Mouse (Mus musculus) hindbrain, embryonic 14.5 days (tissue): ENCODE results near the gene Fbxw21. TPM values are rescaled to one million over a fixed set of nuclear protein-coding genes. Genes with fewer than 3 reads are reported as not detected.

Experiments
- ATAC-seq: fragments of 200-750 bp; cut with Nextera tagmentation; 2 replicates; pipeline ENCODE4 v1.8.0; 2017; ENCODE audit warnings: moderate number of reproducible peaks, mild to moderate bottlenecking, moderate TSS enrichment, moderate library complexity; ENCODE audit not compliant: low FRiP score
- DNase-seq: peaks from one replicate; pipeline ENCODE4 v3.0.0-alpha.2; 2015; ENCODE audit warnings: low spot score
- H3K27ac ChIP-seq: fragments of 300-500 bp; sonication (generic); 2 replicates; pipeline ENCODE4 v1.5.1; 2014; ENCODE audit warnings: mild to moderate bottlenecking, moderate library complexity
- H3K27me3 ChIP-seq: fragments of 300-500 bp; sonication (generic); 2 replicates; pipeline ENCODE4 v1.6.1; 2014; ENCODE audit warnings: mild to moderate bottlenecking, low read length, mixed read lengths; ENCODE audit not compliant: control insufficient read depth, insufficient read depth
- H3K36me3 ChIP-seq: fragments of 300-500 bp; sonication (generic); replicated peaks from 2 replicates; pipeline ENCODE4 v1.6.1; 2014; ENCODE audit not compliant: control insufficient read depth, insufficient read depth
- H3K4me1 ChIP-seq: fragments of 300-500 bp; sonication (generic); replicated peaks from 2 replicates; pipeline ENCODE4 v1.6.1; 2014; ENCODE audit warnings: antibody characterized with exemption, low read length, mixed read lengths; ENCODE audit not compliant: control insufficient read depth, insufficient read depth
- H3K4me2 ChIP-seq: fragments of 300-500 bp; sonication (generic); replicated peaks from 2 replicates; pipeline ENCODE4 v1.6.1; 2014; ENCODE audit warnings: mild to moderate bottlenecking, moderate library complexity
- H3K4me3 ChIP-seq: fragments of 300-500 bp; sonication (generic); replicated peaks from 2 replicates; pipeline ENCODE4 v1.5.1; 2014; ENCODE audit warnings: mild to moderate bottlenecking, low read length
- H3K9ac ChIP-seq: fragments of 300-500 bp; sonication (generic); 2 replicates; pipeline ENCODE4 v1.6.1; 2014
- H3K9me3 ChIP-seq: fragments of 300-500 bp; sonication (generic); 2 replicates; pipeline ENCODE4 v1.6.1; 2016; ENCODE audit warnings: low read length; ENCODE audit not compliant: control insufficient read depth
- WGBS: fragments of 180-500 bp; shearing (Covaris S2); extraction: QIAGEN DNeasy Blood & Tissue Kit; methylation state at CpG from one replicate; pipeline ENCODE4 v1.1.7; 2014; 5-methylcytosine and 5-hydroxymethylcytosine counted together
- polyA plus RNA-seq: library from polyadenylated mRNA; unstranded; fragments of >200 nt; fragmentation: Nextera tagmentation; extraction: Ambion mirVana; gene quantifications from 2 replicates; pipeline ENCODE4 v1.2.1, GENCODE M21; 2014

The Fbxw21 gene
- polyA plus RNA-seq, 1 experiment from 2014 or later, result not detected

DNA sequence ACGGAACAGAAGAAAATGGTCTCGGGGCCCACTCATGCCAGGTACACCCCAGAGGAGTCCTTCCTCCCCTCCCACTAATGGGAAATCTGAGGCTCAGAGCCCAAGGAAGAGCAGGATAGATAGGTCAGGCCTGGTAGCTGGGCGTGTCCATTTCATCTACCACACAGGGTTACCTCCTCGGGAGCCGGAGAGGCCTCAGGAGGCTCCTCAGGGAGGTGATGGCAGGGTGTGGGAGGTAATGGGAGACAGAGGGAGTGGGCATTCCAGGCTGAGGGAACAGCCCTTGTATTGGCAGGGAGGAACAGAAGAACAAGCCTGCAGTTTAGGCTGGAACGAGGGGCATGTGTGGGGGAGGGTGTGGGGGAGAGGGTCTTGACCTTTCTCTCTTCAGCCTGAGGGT lies 65.0 kb downstream of the Fbxw21 start:
- Histone ChIP-seq H3K4me2 (peak overlapping the region; percentile 62), H3K4me1 (peaks cover 37% of the 10 kb centered on the region), H3K27me3 (no peaks in the 10 kb centered on the region), H3K9ac (peak overlapping the region; percentile 95), H3K36me3 (peaks cover 26% of the 10 kb centered on the region), H3K27ac (peak overlapping the region; percentile 99), H3K4me3 (peak overlapping the region; percentile 83), H3K9me3 (no peaks in the 10 kb centered on the region)
- WGBS, result 9% methylated on average over 6 of the region's 6 CpGs
- no peak for ATAC-seq
- no peak for DNase-seq

DNA sequence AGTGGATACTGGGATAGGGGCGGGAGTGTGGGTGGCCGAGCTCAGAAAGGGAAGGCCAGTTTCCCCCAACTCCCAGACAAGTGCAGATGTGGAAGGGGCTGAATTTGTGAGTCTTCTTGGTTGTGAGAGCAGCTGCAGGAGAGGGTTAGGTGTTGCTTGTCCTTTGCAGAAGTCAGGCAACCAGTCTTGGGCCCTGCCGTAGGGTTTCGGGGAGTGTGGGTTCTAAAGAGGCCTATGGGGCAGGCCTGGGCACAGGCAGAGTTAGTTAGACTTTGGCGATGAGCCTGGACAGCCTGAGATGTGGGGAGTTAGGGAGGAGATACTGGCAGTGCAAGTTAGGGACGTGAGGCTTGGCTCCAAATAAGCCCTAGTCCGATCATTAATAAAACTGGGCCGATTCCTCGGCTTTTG lies 65.6 kb downstream of the Fbxw21 start:
- peak; percentile 53 for DNase-seq
- H3K9ac ChIP-seq, result peak overlapping the region; percentile 95
- H3K36me3 ChIP-seq, result peaks cover 28% of the 10 kb centered on the region
- ATAC-seq, result no peak
- H3K27me3 ChIP-seq, result no peaks in the 10 kb centered on the region
- peaks cover 37% of the 10 kb centered on the region for H3K4me1 ChIP-seq
- H3K4me3 ChIP-seq, result peak overlapping the region; percentile 83
- H3K9me3 ChIP-seq, result no peaks in the 10 kb centered on the region
- peak overlapping the region; percentile 99 for H3K27ac ChIP-seq
- peak overlapping the region; percentile 62 for H3K4me2 ChIP-seq
- 5% methylated on average over 9 of the region's 9 CpGs for WGBS

DNA sequence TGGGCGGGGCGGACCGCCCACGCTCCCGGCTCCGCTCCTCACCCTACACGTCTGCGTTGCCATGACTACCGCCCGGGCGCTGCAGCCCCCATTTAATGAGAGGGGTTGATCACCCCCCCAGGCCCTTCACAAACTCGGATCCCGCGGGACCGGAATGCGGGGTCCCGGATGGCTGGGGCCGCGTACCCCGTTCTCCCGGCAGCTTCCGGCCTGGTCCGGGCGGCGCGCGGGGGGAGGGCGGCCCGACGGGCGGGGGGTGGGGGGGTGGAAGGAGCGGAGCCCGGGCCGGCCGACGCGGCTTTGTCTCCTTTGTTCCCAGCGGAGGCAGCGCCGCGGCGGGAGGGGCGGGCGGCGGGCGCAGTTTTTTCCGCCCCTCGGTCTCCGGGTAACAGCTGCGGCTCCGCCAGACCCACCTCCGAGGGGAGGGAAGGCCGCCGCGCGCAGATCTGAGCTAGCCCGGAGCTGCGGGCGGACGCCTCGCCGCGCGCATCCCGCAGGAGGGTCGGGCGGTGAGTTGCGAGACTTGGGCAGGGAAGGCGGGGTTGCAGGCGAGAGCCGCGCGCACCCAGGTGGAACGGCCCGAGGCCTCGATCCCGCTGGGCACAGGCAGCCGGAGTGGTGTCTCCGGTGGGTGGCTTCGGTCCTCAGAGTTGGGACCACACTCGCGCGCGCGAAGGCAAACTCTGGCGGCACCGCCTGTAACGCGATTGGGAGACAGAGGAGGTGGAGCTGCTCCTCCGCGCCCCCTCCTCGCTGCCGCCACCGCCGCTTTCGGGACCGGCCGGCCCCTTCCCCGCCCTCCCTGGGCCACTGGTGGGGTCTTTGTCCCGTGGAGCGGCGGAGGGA lies 66.5 kb downstream of the Fbxw21 start, which contains the start of gene Plxnb1:
TSS of gene Plxnb1 (plus strand) at position 253 of the 846 bp plus-strand sequence.
- Histone ChIP-seq H3K36me3 (peaks cover 27% of the 10 kb centered on the region), H3K27ac (peak within 1 kb of the TSS; percentile 99), H3K9ac (peak within 1 kb of the TSS; percentile 95), H3K4me1 (peaks cover 37% of the 10 kb centered on the region), H3K4me2 (peak within 1 kb of the TSS; percentile 62), H3K9me3 (no peaks in the 10 kb centered on the region), H3K27me3 (no peaks in the 10 kb centered on the region), H3K4me3 (peak within 1 kb of the TSS; percentile 83)
- peak; percentile 75 for DNase-seq
- under 1% methylated on average over 97 of the region's 102 CpGs for WGBS
- ATAC-seq, result peak; percentile 64

DNA sequence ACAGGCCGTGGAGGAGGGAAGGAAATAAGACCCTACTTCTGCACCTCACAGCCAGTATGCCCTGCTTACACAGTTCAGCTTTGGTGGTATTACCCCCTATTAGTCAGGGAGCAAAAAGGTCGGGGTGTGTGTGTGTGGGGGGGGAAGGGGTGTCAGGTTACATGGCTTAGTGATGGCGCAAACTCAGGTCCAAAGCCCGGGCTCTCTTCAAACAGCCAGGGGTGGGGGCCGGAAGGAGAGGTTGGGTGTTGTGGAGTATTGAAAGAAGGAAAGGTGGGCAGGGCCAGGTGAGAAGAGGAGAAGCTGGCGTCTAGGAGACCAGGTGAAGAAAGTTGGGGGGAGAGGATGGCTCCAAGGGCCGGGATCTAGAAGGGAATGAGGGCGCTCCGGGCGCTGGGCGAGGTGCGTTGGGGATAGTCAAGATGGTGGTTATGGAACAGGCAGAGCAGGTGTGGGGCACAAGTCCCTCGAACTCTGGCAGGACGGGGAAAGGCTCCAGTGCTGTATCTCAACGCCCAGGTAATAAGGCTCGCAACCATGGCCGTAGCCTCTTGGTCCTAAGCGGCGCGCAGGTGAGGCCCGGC lies 67.2 kb downstream of the Fbxw21 start:
- under 1% methylated on average over 21 of the region's 21 CpGs for WGBS
- H3K4me1 ChIP-seq, result peaks cover 37% of the 10 kb centered on the region
- DNase-seq (no peak), ATAC-seq (no peak)
- no peaks in the 10 kb centered on the region for H3K9me3 ChIP-seq
- peak overlapping the region; percentile 83 for H3K4me3 ChIP-seq
- peak overlapping the region; percentile 62 for H3K4me2 ChIP-seq
- H3K36me3 ChIP-seq, result peaks cover 27% of the 10 kb centered on the region
- H3K27me3 ChIP-seq, result no peaks in the 10 kb centered on the region
- H3K9ac ChIP-seq, result peak overlapping the region; percentile 95
- H3K27ac ChIP-seq, result peak overlapping the region; percentile 99

DNA sequence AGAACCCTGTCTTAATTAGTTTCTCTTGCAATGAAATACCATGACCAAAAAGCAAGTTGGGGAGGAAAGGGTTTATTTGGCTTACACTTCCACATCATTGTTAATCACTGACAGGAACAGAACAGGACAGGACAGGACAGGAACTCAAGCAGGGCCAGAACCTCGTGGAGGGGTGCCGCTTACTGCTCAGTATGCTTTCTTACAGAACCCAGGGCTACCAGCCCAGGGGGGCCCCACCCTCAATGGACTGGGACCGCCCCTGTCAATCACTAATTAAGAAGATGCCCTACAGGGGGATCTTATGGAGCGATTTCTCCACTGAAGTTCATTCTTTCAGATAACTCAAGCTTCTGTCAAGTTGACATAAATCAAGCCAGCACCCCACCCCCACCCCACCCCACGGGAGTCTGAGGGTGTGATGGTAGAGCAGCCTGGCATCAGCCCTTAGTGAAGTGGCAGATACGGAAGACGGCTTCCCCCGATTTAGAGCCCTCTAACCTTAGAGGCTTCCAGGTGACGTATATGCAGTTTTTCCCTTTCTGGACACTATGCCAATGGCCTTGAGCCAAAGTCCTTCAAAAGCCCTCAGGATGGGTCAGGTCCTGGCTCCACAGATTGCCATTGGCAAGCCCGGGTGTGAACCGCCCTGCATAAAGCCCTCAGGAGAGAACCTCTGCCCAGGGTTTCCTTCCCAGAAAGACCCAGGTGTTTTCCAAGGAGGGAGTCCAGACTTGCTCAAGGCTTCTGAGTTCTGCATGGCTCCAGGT lies 67.9 kb downstream of the Fbxw21 start:
- ATAC-seq, result no peak
- no peak for DNase-seq
- Histone ChIP-seq H3K27ac (peak overlapping the region; percentile 99), H3K36me3 (peaks cover 31% of the 10 kb centered on the region), H3K9ac (peak overlapping the region; percentile 95), H3K4me2 (peak overlapping the region; percentile 62), H3K4me3 (peak overlapping the region; percentile 83), H3K9me3 (no peaks in the 10 kb centered on the region), H3K27me3 (no peaks in the 10 kb centered on the region), H3K4me1 (peaks cover 34% of the 10 kb centered on the region)
- WGBS, result 15% methylated on average over 11 of the region's 11 CpGs

DNA sequence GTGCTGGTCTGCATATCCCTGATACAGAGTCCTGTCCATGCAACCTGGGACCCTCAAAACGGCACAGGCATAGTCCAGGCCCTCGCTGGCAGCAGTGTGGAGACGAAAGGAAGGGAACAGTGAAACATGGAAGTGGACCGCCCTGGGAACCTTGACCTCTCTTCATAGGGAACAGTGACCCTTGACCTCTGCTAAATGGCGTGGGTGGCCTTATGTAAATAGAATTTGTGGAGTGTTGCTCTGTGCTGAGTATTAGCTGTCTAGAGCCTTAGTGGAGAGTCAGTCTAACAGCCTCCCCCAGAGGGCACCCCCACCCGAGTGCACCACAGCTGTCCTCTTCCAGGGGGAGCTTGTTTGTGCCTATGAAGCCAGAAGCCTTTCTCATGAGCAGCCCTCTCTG lies 69.0 kb downstream of the Fbxw21 start:
- H3K4me2 ChIP-seq, result no peak overlapping the region
- WGBS, result 30% methylated on average over 6 of the region's 6 CpGs
- no peak for ATAC-seq
- DNase-seq, result no peak
- H3K27ac ChIP-seq, result no peak overlapping the region
- H3K36me3 ChIP-seq, result peaks cover 31% of the 10 kb centered on the region
- H3K9me3 ChIP-seq, result no peaks in the 10 kb centered on the region
- H3K9ac ChIP-seq, result no peak overlapping the region
- H3K27me3 ChIP-seq, result no peaks in the 10 kb centered on the region
- no peak overlapping the region for H3K4me3 ChIP-seq
- peaks cover 22% of the 10 kb centered on the region for H3K4me1 ChIP-seq

DNA sequence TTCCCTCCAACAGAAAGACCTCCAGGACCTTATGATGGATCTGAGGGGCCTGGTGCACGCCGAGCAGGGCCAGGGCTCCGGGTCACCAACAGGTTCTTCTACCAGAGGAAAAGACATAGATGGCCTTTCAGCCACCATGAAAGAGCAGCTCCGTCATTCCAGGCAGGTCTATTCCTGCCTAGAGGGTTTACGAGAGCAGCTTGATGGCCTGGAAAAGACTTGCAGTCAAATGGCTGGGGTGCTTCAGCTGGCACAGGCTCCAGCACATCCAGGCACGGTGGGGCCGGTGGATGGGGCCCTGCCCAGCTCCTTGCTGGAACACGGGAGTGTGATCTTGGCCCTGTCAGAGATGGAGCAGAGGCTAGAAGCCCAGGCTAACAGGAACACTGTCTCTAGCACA lies 70.0 kb downstream of the Fbxw21 start:
- peaks cover 12% of the 10 kb centered on the region for H3K4me1 ChIP-seq
- H3K27ac ChIP-seq, result no peak overlapping the region
- H3K27me3 ChIP-seq, result no peaks in the 10 kb centered on the region
- ATAC-seq (no peak), DNase-seq (no peak)
- peaks cover 31% of the 10 kb centered on the region for H3K36me3 ChIP-seq
- H3K4me3 ChIP-seq, result no peak overlapping the region
- no peaks in the 10 kb centered on the region for H3K9me3 ChIP-seq
- no peak overlapping the region for H3K9ac ChIP-seq
- WGBS, result 98% methylated on average over 8 of the region's 8 CpGs
- no peak overlapping the region for H3K4me2 ChIP-seq

DNA sequence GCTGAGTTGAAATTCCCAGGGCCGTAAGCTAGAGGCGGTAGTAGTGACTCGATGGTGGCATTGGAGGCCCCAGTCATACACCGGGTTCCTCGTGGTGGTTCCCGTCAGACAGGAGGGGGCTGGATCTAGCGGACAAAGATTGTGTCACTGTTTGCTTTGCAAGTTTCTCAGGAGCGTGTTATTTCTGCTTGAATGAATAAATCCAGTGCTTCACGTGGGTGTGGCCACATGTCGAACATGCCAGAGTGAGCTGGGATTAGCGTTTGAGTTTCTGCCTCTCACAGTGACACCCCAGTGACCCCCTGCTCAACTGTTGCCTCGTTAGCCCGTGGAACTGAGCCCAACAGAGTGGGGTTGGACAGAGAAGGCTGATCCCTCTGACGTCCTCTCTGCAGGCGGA lies 71.4 kb downstream of the Fbxw21 start:
- H3K4me3 ChIP-seq, result no peak overlapping the region
- no peak overlapping the region for H3K9ac ChIP-seq
- no peaks in the 10 kb centered on the region for H3K27me3 ChIP-seq
- peaks cover 31% of the 10 kb centered on the region for H3K36me3 ChIP-seq
- no peaks in the 10 kb centered on the region for H3K9me3 ChIP-seq
- 51% methylated on average over 15 of the region's 15 CpGs for WGBS
- DNase-seq, result no peak
- no peak for ATAC-seq
- H3K27ac ChIP-seq, result no peak overlapping the region
- H3K4me1 ChIP-seq, result peaks cover 9% of the 10 kb centered on the region
- no peak overlapping the region for H3K4me2 ChIP-seq
